Mouse (Mus musculus): ENCODE measurements around the gene Smap1. TPM values are rescaled to one million over a fixed set of nuclear protein-coding genes. Genes with fewer than 3 reads are reported as not detected.
A peak's percentile ranks its signal among the peaks of the same experiment; 100 is the strongest.

The Smap1 gene
- polyA plus RNA-seq, 1 experiment = 196 TPM

DNA sequence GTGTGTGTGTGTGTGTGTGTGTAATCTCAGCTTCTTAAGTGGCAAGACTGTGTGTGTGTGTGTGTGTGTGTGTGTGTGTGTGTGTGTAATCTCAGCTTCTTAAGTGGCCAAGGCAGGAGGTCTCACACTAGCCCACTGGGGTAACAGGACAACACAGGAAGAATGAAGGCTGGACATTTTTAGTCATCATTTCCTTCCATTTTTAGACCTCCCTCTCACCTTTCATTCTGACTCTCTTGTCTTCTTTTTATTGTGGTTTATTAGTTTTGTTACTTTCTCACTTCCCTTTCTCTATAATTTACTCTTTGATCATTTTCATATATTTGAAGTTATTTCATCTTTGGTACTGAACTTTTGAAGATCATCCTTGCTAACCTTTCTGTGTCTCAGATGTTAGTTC lies 81.2 kb downstream of the Smap1 start:
- DNase-seq (ENCODE audit: extremely low spot score in 1 of 2, low spot score in 1 of 2) = no peak

GRCm38 (mm10) chr1:23836630-23837029 lies 85.5 kb downstream of the Smap1 start:
- no peak for DNase-seq (ENCODE audit: extremely low spot score in 1 of 2, low spot score in 1 of 2)

DNA sequence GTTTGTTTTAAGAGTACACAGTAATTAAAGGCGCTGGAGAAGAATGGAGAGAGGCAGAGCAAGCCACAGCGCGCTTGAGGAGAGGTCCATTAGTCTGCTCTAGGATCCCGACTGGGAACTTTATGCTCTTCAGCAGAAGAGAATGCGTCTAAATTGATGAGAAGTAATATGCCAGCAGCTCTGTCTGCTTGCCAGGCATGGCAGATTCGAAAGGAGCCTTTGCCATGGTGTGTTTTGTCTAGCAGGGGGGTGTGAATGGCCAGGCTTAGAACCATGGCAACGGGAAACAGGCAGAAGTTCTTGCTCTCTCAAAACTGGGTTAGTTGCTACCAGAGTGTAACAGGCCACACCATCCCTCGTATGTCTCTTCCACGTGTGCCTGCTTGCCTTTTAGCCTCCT lies 87.3 kb downstream of the Smap1 start:
- no peak for DNase-seq (ENCODE audit: extremely low spot score in 1 of 2, low spot score in 1 of 2)

GRCm38 (mm10) chr1:23834246-23834645 lies 87.9 kb downstream of the Smap1 start:
- DNase-seq (ENCODE audit: extremely low spot score in 1 of 2, low spot score in 1 of 2) = no peak

GRCm38 (mm10) chr1:23826887-23827758 lies 95.0 kb downstream of the Smap1 start:
- peak in 1 of 2 experiments; percentile 72 for DNase-seq (ENCODE audit: extremely low spot score in 1 of 2, low spot score in 1 of 2)

DNA sequence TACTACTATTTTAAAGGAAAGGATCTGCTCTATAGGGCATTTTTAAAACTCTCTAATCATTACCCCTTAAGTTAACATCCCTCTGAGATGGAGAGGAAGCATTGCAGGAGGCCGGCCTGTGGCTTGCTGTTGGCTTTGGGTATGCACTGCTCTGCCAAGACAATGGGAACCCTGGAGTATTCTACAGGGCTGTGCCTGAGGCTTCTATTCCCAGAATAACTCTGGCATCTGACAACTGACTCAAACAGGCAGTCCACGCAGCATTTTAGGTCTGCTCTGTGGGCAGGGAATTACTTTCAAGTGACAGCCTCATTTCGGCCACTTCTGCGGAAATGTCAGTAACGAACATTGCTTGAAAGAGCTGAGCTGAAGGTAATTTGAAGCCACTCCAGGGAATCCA lies 100.5 kb downstream of the Smap1 start:
- no peak for DNase-seq (ENCODE audit: extremely low spot score in 1 of 2, low spot score in 1 of 2)

DNA sequence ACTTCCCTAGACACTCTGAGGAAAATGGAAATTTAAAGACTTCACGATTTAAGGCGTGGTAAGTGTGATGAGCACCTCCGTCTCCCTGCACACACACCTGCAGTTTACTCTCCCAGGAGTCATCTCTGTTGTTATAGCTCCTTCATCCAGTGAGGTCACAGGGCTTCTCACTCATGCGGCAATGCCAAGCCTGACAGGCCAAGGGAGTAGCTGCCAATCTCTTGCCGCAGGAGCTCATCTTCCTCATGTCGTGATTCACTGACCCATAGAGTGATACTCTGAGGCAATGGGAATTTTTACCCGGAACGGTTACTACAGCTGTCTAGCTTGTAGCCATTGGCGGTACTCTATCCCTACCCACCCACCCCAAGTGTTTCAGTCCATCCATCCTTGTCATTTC lies 123.8 kb downstream of the Smap1 start:
- no peak for DNase-seq (ENCODE audit: extremely low spot score in 1 of 2, low spot score in 1 of 2)

Other genes with a start within 250 kb of the Smap1 start
- gene B3gat2, start 160.6 kb downstream of the Smap1 start, polyA plus RNA-seq (2012; rRNA removed) = 7.3 and 7.9 TPM in 2 replicates
- 55.3 and 61.6 TPM in 2 replicates for gene Sdhaf4, start 83.3 kb upstream of the Smap1 start, polyA plus RNA-seq (2012; rRNA removed)
- gene Fam135a, start 178.0 kb upstream of the Smap1 start, polyA plus RNA-seq (2012; rRNA removed) = 40.3 and 42.8 TPM in 2 replicates